Mouse (Mus musculus) left cerebral cortex, adult 18-20 months (tissue): ENCODE measurements around the gene Gart. TPM values are rescaled to one million over a fixed set of nuclear protein-coding genes. Genes with fewer than 3 reads are reported as not detected.

ENCODE experiments used
- DNase-seq, 2 experiments: peaks; one replicate each; pipeline ENCODE4 v3.0.0; 2021 to 2022; ENCODE audit warnings: low spot score in 2 of 2, mixed read lengths in 1 of 2
- total RNA-seq, 2 experiments: library from RNA; stranded (reverse); gene quantifications; 2 replicates each; pipeline ENCODE4 v1.2.3; 2021

Gart gene
- total RNA-seq, 2 experiments from 2014 or later = 53.0 TPM

DNA sequence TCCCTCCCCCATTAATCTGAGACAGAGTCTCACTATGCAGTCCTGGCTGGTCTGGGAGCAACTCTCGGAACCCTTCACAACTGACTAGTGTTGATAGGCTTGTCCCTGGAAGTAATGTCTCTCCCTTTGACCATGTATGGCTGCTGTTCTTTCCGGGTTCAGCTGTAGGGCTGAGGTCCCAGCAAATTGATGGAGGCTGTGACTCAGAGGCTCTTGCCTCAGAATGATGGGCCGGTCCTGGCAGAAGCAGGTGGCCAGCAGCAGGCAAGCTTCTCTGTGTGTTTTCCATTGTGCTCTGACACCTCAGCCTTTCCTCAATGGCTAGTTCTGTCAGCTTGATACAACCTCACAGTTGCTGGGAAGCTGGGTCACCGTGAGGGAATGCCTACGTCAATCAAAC is 34.2 kb downstream of the Gart start:
- no peak for DNase-seq

GRCm38 (mm10) chr16:91611248-91611647 is 35.5 kb downstream of the Gart start:
- DNase-seq = no peak

GRCm38 (mm10) chr16:91609501-91610245 is 37.1 kb downstream of the Gart start:
- no peak for DNase-seq

- DNase-seq = no peak
Observed at GRCm38 (mm10) chr16:91606958-91607357, 39.8 kb downstream of the Gart start.

- DNase-seq = no peak
Observed at GRCm38 (mm10) chr16:91605156-91605555, 41.6 kb downstream of the Gart start.

GRCm38 (mm10) chr16:91601693-91602092 is 45.1 kb downstream of the Gart start:
- DNase-seq = no peak

DNA sequence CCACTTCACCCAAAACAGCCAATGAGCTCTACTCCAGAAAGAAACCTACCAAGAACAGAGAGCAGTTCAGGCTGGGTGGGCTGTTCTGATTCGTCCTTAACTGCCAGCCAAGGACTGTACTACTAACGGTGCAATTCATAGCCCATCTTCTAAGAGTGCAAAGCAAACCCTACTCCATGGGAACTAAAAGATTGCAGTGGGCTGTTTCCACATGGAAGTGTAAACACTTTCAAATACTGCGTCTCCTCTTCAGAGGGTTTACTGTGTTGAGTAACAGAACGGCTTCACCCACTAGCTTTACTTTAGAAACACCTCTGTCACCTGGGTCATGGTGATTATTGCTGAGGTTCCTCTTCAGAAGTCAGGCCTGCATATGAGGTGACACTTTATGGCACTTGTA is 45.7 kb downstream of the Gart start:
- DNase-seq = no peak

- no peak for DNase-seq
Observed at GRCm38 (mm10) chr16:91599242-91599641, 47.5 kb downstream of the Gart start.

- DNase-seq = peak; percentile 99 to 100
Observed at GRCm38 (mm10) chr16:91597672-91598010, 49.1 kb downstream of the Gart start, which contains the start of gene Tmem50b. TSS of gene Tmem50b (minus strand) at chr16:91597800.

DNA sequence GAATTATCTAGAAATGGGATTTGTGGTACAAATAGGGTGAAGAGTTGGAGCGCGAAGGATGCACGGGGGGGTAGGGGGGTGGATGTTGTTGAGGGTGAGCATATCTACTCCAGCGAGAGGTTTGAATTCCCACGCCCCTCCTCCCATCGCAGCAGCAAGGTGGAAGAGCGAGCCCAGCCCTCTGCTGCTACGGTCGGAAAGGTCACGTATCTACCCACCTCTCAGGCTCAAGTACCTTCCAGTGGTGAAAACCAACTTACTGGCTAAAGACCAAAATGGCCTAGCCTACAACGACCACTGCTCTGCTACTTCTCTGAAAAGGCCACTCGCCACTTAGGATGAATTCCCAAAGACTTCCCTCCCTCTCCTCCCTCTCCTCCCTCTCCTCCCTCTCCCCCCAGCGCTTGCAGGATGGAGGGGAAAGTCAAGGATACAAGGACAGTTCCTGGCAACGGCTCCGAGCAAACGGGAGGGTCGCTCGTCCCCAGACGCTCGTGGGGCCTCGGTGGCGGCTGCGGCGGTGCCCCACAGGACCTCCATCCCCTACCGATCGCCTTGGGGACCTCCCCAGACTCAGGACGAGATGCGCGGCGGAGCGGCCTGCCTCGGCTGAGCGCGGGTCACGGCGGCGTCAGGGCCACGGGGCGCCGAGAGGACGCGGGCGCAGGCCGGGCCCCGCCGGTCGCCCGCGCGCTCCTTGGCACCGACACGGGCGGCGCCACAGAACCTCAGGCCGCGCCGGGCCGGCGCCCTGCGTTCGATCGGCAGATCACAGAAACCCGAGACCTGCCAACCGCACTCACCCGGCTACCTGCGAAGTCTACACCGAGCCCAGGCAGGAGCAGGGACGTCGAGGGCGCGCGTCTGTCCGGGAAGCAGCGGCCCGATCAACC is 49.7 kb downstream of the Gart start:
- peak in 1 of 2 experiments; percentile 24 for DNase-seq

DNA sequence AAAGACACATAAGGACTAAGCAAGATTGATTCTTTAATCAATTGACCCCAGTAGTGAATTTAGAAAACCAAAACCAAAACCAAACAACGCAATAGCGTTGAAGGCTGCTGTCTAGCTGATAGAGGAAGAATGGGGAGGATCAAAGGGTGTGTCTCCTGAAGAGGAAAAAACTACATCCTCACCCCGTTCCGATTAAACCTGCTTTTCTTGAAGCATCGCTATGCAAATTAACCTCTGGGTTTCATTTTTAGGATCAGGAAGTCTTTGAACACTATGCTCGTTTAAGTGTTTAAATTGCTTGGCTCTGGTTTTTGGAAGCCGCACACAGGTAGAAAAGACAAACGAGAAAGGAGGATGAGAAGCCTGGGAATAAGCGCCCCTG is 50.4 kb downstream of the Gart start:
- no peak for DNase-seq

DNA sequence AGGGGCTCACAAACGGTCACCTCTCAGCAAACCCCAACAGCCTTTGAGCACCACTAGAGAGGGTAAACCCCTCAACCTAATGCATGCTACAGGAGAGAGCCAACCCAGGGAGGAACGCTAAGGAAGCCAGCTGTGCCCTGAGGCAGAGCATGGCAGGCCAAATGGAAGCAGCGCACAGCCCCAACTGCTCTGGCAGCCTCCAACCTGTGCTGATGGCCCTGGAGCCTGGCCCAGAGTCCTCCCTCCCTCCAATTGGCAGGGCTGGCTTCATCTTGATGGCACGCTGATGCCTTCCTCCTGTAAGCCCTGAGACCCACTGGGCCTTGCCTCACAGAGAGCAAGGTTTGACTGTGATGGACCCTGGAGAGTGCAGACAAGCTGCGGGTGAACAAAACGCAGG is 51.7 kb downstream of the Gart start:
- DNase-seq = peak in 1 of 2 experiments; percentile 20

GRCm38 (mm10) chr16:91593262-91593661 is 53.5 kb downstream of the Gart start:
- no peak for DNase-seq

DNA sequence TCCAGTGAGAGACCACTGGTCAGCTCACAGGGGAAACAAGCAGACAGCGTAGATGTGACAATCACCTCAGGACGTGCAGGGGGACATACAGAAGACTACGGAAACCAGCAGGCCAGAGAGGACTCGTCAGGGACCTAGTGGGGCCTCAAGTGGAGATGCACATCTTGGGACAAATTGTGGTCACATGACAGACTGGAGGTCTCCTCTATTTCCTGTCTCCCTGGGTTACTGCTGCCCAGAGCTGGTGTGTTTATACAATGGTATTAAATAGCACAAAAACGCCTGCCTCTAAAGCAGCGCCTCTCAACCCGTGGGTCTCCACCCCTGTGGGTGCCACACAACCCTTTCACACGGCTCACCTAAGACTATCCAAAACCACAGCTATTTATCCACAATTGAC is 54.6 kb downstream of the Gart start:
- DNase-seq = no peak

- no peak for DNase-seq
Observed at GRCm38 (mm10) chr16:91588703-91589102, 58.0 kb downstream of the Gart start.

- DNase-seq = no peak
Observed at GRCm38 (mm10) chr16:91587730-91588453, 58.9 kb downstream of the Gart start.

DNA sequence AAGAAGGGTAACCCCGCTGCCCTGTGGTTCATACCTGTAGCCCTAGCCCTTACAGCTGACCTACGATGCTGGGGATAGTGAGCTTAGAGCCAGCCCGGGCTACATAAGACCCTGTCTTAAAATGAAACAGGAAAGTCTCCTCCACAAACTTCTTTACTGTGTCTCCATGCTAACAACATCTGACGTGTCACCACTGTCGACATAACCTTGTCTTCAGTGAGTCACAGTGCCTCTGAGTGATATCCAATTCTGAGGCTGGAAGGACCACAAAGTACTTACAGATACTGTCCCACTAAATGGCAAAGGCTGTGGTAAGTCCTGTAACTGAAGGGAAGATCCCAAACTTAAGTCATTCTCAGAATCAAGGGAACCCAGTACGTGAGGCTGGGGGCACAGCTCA is 60.5 kb downstream of the Gart start:
- DNase-seq = no peak

- DNase-seq = no peak
Observed at GRCm38 (mm10) chr16:91585617-91586016, 61.1 kb downstream of the Gart start.

- peak in 1 of 2 experiments; percentile 30 for DNase-seq
Observed at GRCm38 (mm10) chr16:91582307-91582706, 64.4 kb downstream of the Gart start.

- peak in 1 of 2 experiments; percentile 17 for DNase-seq
Observed at GRCm38 (mm10) chr16:91578980-91579720, 67.6 kb downstream of the Gart start.

- DNase-seq = no peak
Observed at GRCm38 (mm10) chr16:91575151-91575550, 71.6 kb downstream of the Gart start.
